Mouse (Mus musculus) liver, adult 2 months (tissue): ENCODE measurements at regions not wholly inside any gene's neighbourhood (a gene's known extent, or its start where the extent isn't known, plus 50 kb on each side); places are given as distances from the start of the nearest gene placed in this dataset.

Experiments
- CTCF ChIP-seq: fragments of 200-500 bp; IDR thresholded peaks from 2 replicates; pipeline ENCODE4 v1.5.1; 2011; ENCODE audit warnings: low read depth, low read length, control low read depth
- POLR2A ChIP-seq: fragments of 200-500 bp; IDR thresholded peaks from 2 replicates; pipeline ENCODE4 v1.6.1; 2011; ENCODE audit warnings: low read length, control low read depth; ENCODE audit not compliant: insufficient read depth; ENCODE audit errors: extremely low read depth

DNA sequence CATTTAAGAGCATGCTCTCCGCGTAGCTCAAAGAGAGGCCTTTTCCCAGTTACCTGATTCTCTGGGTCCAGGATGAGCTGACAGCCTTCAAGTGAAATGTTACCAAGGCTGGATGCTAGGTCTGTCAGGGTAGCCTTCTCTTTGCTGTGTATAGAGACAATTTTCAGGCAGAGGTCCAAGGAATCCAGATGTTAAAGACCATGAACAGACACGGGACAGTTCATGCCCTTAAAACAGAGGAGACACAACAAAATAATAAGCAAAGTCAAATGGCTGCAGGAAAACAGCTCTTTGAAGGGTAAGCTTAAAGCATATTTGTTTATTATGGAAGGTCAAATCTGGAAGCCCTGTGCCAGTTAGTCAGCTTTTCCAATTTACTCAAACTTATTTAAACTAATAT, 352.8 kb downstream of the Rnd3 start:
- no peak for TF ChIP-seq POLR2A
- no peak for TF ChIP-seq CTCF
